Mouse (Mus musculus) frontal cortex, adult (tissue): Measurements from ENCODE around the gene Cad.
A peak's percentile ranks its signal among the peaks of the same experiment; 100 is the strongest.

Experiments
- ATAC-seq: cut with Nextera tagmentation; 2 replicates; pipeline ENCODE4 v1.9.2; 2017; ENCODE audit warnings: mild to moderate bottlenecking, moderate library complexity, mixed read lengths; ENCODE audit not compliant: low TSS enrichment

Gene Cad

DNA sequence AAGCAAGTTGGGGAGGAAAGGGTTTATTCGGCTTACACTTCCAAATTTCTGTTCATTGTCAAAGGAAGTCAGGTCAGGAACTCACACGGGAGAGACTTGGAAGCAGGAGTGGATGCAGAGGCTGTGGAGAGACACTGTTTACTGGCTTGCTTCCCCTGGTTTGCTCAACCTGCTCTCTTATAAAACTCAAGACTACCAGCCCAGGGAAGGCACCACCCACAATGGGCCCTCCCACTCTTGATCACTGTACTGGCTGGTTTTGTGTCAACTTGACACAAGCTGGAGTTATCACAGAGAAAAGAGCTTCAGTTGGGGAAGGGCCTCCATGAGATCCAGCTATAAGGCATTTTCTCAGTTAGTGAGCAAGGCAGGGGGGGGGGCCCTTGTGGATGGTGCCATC, 16.5 kb downstream of the Cad start:
- ATAC-seq: no peak

DNA sequence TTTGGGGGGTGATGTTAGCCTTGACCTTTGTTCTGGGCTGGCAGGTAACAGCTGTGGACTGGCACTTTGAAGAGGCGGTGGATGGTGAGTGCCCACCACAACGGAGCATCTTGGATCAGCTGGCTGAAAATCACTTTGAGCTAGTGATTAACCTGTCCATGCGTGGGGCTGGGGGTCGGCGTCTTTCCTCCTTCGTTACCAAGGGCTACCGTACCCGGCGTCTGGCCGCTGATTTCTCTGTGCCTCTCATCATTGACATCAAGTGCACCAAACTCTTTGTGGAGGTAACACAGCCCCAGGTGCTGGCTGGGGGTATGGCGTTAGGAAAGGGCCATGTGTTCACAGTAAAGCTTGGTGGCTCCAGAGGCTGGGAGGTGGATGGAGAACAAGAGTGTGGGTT, 17.2 kb downstream of the Cad start:
- no peak for ATAC-seq

DNA sequence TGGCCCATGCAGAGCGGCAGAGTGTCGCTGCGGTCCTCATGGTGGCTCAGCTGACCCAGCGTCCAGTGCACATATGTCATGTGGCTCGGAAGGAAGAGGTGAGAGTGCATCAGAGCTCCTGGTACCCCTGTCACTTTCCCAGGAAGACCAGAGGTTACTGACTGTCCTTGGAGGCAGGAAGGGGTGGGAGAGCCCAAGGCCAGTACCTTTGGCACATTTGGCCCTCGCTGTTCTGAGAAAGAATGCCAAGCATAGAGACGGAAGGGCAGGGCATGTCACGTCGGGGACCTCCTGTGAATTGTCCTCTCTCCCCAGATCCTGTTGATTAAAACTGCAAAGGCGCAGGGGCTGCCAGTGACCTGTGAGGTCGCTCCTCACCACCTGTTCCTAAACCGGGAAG, 18.6 kb downstream of the Cad start:
- no peak for ATAC-seq

DNA sequence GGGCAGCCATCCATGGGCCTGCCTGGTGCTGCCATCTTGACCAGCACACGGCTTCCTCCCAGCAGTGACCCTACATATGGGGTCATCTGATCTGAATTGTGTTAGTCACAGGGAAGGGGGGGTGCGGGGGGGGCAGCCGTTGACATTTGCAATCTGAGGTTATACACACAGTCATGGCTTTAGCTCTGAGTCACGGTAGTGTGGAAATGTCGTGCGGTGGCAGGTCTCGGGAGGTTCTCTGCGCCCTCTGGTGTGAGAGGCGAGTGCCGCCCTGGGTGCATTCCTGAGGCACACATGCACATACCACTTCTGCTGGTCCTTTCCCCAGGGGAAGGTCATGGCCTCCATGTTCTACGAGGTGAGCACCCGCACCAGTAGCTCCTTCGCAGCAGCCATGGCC, 21.8 kb downstream of the Cad start:
- no peak for ATAC-seq

DNA sequence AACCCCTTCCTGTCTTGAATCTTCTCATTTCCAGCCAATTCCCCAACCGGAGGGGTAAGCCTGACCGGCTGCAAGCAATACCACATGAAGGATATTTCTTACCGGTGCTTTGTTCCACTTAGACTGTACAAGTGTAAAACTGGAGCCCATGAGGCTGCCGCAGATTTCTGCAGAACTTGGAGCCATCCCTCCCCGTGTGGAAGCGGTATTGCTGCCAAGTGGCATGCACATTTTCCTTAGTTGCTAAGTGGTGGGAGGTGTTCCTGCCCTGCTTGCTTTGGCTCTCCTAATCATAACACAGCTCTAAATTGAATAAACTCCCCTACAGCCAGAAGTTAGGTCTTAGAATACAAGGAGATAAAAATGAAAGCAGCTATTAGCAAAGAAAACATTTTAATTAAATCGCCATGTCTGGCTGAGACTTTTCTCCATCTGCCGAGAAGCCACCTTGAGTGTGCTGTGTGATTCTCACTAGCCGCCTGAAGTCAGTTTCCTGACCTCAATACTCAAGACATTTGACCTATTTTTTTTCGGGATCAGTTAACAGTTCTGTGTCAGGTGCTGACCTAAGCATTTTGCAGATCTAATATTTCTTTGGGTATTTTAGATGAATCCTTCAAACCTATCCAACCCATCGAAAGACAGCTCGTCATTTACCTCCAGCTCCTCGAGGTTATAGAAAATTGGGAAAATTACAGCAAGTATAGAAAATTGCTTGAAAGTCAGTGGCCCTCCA, 25.6 kb downstream of the Cad start:
- ATAC-seq: peak; percentile 66

DNA sequence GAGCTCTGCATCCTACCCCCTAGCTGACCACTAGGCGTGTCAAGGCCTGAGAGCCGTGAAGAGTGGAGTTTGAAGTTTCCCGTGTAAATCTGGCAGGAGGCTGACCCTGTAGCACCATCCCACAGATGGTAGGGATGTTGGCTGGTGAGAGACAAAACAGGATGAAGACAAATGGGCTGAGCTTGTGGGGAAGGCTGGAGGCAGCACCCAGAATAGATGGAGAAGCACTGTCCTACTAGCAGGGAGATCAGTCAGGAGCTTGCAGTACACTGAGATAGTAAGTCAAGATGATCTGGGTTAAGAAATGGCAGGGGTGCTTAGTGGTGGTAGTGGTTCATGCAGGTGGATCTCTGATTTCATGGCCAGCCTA, 26.2 kb downstream of the Cad start:
- peak; percentile 55 for ATAC-seq

DNA sequence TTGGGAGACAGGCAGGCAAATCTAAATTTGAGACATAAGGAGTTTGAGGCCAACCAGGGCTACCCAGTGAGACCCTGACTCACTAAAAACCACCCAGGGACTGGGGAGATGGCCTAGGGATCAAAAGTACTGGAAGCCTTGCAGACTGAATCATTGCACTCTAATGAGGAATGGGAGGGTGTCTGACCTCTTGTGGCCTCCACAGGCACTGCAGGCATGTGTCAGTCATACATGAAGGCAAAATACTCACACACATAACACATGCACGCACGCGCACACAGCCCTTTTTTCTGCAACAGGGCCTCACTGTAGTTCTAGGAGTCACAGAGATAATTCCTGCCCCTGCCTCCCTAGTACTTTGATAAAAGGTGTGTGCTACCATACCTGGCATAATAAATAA, 26.8 kb downstream of the Cad start:
- no peak for ATAC-seq

DNA sequence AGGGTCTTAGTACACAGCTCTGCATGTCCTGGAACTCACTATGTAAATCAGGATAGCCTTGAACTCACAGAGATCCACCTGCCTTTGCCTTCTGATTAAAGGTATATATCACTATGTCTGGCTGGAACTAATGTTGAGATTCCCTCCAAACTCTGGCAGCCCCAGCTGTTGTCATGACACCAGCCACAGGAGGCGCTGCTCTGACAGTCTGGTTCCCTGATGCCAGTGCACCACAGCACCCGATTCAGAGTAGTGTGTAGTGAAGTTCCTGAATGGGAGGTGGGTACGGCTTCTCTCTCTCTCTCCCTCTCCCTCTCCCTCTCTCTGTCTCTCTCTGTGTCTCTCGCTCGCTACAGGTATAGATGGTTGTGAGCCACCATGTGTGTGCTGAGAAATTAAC, 27.8 kb downstream of the Cad start:
- peak; percentile 45 for ATAC-seq

DNA sequence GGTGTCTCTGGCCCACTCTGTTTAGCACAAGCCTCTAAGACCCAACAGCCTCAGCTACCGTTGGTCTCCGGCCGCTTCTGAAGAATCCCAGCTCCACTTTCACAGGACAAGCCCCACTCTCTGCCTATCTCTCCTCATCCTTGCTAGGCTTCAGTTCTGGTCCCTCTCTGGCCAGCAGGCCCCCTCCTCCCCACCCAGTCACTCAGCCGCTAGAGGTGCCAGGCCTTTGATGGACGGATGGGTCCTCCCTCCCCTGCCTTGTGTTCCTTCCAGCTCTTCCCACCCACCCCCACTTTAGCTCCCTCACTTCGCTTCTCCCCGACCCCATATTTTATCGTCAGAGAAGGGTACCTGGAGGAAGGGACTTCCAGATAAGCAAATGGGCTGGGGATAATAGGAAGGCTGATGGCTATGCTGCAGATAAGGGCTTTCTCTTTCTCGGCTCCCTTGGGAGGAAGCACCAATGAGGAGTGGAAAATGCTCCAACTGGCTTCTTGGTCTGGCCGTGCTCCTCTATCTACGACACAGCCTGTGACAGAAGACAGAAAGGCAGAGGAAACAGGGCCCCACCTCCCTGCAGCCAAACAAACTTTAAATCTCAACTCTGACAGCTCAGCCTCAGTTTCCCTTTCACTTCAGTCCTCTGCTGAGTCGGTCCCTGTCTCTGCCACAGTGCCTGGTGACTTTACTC, 28.5 kb downstream of the Cad start:
- no peak for ATAC-seq

DNA sequence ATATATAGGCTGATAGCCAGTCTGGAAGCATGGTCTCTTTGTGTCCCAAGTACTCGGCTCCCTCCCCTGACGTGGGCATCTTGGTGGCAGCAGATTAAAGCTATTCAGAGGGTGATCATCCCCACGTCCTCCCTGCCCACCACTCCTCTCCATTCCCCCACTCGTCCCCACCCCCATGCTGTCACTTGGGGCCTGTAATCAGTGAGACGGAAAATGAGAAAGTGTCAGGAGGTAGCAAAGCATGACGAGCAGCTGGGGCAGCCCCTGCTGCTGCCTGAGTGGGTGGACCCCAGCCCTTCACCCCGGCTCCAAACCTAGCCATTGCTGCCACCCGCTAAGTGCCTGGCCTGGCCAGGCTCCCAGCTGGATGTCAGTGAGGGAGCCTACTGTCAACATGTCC, 29.4 kb downstream of the Cad start:
- ATAC-seq: no peak

DNA sequence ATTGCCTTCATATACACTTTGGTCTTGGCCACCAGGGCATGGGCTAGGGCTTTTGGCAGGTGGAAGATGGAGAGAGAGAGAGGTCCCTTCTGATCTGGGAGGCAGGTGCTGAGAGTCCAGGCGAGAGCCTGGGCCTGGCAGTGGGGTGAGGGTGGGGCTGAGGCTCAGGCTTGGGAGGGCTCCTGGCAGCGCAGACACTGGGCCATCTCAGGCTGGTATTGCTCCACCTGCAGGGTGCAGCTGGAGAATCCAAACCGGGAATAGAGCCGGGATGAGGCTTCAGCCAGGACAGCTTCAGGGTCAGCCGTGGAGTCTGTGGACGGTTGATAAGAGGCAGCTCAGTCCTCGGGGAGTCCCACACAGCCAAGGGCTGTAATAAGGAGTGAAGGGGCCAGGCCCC, 32.0 kb downstream of the Cad start:
- ATAC-seq: no peak

DNA sequence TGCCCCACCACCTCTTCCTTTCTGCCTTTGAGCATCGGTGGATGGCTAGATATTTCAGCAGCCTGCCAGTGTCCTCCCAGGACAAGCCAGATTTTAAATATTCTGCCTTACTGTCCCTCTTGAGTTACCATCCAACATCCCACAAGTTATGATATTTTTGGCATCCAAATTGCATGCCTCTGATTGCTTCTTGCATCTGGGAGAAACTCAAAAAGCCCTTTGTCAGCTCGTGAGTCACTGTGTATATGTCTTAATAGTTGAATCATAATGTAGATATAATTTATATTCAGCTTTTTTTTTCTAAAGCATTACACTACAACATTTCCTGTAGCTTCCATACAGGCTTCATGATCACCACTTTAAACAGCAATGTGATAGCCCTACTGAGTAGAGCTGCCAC, 32.6 kb downstream of the Cad start:
- no peak for ATAC-seq

DNA sequence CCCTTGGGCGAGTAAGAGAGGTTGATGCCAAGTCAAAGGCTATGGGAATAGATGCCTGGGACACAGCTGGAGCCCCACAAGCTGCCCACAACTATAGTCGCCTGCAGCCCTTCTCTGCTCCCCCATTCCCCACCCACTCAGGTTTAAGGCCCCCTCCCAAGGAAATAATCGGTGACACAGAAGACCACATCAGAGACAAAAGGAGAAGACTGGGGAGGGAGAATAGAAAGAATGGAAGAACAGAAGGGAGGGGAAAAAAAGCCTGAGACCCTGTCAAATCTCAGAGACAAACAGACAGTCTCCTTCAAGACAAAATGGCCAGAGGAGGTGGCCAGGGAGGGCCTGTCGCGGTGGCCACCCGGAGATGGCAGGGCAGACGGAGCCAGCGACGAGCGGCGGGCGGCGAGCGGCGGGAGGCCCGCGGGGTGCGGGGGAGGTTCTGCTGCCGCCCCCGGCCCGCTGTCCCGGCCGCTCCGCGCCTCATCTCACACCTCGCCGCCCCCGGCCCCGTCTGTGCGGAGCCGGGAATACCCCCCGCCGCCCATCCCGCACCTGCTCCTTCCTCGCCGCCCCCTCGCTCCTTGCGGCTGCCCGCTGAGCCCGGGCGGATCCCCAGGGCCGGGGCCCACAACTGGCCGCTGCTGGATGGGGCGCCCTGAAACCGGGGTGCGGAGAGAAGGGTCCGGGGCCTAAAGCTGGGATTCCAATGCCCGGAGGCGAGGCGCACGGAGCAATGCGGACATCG, 37.8 kb downstream of the Cad start:
- ATAC-seq: peak; percentile 16; the same call in 1 of the 2 replicates

DNA sequence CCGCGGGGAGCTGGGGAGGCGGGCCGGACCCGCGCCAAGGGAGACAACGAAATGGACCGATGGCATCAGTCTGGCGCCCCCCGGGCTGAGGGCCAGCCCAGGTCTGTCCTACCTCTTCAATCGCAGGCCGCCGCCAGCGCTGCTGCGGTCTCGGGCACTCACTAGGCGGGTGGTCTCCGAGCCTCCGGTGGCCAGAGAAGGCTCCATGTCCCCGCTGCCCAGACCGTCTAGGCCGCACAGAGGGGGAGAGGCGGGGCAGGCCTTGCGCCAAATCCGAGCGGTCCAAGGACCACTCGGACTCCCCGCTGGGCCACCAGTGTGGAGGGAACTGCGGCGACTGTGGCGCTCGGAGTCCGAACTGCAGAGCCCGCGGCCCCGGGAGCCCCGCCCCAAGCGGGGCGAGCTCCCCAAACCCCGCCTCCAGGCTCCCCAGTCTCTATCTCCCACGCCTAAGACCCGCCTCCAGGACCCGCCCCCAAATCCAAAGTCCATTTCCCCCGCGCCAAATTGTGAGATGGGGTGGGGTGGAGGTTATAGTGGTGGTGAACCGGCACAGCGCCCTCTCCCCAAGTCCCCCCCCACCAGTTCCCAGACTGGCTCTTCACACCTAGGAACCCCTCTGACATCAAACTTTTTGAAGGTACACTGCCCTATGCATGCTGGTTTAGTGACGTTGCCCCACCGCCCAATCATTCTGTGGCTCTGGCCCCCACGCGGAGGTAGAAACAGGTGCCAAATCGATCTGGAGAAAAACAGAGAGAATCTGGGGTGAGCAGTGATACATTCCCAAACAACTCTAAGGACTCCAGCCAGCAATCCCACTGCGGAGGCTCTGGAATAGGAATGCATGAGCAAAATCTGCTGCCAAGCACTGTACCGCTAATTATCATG, 38.8 kb downstream of the Cad start:
- ATAC-seq: peak; percentile 66; the same call in 1 of the 2 replicates

DNA sequence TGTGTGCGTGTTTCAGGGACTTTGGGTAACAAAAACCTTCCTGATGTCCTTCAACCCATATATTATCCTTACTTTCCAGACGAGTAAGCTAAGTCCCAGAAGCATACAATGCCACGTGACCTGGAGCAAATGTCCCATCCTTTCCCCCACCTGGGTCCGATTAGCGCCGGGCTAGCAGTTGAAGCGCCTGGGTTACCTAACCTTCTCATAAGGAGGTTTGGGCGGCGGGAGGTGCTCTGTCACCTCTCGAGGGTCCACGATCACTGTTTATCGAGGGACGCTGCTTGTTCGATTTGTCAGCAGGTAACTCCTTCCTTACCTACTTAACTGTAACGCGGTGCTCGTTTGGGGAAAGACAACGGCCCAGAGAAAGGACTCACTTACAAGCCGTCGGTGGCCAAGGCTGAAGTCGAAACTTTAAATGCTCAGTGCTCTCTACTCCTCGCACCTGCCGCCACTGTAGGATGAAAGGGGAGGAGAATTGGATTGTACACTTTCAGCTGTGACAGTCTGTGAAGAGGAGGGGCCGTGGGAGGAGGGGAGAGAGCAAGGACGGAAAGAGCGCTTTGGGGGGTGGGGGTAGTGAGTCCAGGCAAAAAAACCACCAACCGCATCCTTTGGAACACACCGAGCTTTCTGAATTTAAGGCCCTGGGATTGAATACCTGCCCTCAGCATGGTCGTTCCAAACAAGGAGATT, 39.7 kb downstream of the Cad start:
- 0 out of 2 replicates have a peak, but pooled peaks have one; percentile 14 for ATAC-seq

DNA sequence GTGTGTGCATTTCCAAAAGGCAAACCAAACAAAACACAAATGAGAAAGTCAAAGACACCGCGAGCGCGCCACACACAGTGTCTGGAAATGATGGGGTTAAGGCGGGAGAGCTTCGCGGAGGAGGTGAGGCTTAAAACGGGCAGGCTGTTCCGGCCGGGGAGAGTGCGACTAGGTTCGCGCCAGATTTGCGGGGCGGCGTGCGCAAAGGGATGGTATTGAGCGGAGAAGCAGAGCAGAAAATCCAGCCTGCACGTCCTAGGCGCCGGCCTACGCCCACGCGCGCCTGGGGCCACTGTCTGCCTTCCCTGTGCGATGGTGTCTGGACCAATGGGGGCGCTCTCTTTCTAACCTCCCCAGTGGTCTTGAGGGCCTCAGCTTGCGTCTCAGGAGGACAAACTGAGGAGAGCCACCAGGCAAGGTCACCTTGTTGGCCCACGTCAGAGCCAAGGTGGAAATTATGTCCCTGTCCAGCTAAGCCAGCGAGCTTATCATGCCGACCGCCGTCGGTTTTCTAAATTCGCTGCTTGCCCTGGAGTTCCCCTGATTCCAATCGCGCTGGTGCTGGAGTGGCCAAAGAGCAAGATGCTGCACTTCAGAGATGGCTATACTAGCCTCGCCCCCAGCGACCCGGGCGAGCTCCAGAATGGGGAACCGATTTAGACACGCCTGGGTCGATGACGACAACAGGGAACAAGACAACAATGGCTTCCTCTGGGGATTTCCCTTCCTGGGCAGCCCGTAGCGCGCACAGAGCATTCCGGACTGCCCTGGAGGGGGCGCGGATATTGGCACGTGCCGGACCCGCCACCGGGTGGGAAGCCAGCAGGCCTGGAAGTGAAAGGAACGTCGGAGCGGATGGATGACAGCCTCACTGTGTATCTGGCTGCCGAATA, 40.5 kb downstream of the Cad start:
- peak; percentile 39 for ATAC-seq

DNA sequence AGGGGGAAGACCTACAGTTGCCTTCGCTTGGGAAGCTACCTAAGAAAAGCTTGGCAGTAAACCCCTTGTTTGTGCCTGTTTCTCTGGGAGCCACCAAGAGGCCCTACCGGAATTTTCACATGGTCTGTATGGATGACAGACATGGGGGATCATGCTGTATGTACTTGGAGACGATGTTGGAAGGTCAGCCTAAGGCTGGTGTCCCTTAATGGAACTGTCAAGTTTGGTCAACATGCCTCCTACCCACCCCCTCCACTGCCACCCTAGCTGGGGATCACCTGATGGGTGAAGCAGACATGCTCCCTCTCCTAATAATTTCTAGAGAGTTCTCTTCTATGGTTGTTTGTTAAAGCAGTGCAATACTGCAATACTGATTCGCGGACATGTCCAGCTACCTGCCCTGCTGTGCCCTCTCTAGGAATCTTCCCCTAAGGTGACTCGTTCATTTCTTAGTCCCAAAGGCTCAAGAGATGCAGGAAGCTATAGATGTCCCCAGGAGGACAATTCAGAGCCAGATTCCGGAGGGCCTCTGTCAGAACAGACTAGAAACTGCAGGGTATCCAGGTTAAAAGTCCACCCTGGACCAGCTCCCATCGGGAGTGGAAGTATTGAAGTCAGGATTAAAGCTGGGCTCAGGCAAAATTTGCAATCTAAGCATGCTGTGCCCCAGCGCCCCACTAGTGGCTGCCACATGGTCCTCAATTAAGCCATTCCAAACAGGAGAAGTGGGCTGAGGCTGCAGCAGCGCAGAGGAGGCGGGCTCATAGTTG, 41.3 kb downstream of the Cad start:
- ATAC-seq: no peak

DNA sequence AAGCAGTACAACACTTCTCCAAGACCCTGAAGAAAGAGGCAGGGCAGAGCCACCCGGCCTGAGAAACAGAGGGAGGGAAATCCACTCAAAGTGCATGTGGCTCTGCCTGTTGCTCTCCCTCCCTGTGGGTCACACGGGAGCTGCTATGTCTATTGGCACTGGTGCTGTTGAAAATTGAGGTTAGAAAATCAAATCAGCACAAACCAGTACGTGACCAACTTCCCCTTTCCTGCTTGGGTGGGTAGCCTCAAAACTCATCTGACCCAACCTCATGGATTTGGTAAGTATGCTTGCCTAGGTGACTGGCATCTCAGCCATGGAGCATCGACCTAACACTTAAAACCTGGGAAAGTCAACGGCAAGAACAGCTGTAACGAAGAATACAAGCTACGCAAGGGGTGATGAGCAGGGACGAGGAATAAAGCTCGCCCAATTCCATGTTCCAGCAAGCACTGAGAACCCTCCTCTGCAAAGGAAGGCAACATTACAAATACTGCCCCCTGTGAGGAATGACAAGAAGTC, 51.3 kb downstream of the Cad start, which contains the start of gene Dnajc5g:
TSS of gene Dnajc5g (plus strand) at position 472 of the 522 bp plus-strand sequence.
- ATAC-seq: no peak

DNA sequence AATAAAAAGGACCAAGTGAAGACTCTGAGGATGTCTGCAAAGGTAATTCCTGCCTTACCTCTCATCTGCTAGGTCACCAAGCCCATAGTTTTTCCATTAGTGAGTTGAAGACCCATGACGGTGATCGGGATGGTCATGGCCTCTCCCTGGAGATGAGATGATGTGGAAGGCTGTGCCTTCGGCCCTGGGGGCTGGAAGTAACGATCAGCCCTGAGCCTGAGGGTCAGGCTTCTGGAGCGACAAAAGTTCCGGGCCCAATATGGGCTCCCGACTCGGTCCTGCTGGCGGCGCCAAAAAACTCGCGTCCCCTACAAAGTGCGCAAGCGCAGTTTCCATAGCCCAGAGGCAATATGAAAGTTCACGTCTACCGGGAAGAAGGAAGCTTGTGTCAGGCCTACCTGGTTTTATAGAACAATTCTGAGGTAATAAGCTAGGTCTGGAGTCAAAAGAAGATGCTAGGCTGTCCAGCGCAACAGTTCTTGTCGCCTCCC, 53.5 kb downstream of the Cad start, which contains the start of gene Slc30a3:
TSS of gene Slc30a3 (minus strand) at position 238 of the 491 bp plus-strand sequence.
- no peak for ATAC-seq
